Mouse (Mus musculus): ENCODE measurements around the gene Pip5k1b.

DNA sequence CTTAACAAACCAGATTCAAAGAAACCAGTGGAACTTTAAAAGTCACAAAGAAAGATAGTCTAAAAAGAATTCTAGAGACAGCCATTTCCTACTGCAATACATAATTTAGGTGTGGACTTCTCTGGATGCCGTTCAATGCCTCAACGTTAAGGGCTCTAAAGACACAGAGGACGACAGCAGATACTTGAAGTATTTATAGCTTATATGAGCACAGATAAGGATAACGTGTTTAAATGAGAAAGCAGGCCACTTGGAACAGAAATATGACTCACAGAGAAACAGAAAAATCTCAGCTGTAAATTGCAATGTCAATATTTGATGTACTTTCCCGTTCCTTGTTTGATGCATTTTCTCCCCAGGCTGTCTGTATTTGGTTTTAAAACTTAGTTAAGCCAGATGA is 212.9 kb downstream of the Pip5k1b start:
- TF ChIP-seq POLR2A (IDR thresholded peaks at IDR 0.05; ENCODE audit: borderline replicate concordance, extremely low read depth, insufficient read depth, insufficient read length, poor library complexity, severe bottlenecking): no peak
- TF ChIP-seq CTCF (IDR thresholded peaks at IDR 0.05; ENCODE audit: borderline replicate concordance, extremely low read depth, insufficient read depth, insufficient read length): no peak

Measured in brain, embryonic 14.5 days (tissue).